Mouse (Mus musculus): ENCODE data around the gene Rusc2. TPM values are rescaled to one million over a fixed set of nuclear protein-coding genes. Genes with fewer than 3 reads are reported as not detected.

Rusc2 gene
- total RNA-seq, 4 experiments from 2014 or later = 38.8 to 46.9 (median 43.2) TPM

- peak; percentile 34 for DNase-seq
Observed at GRCm38 (mm10) chr4:43443511-43443910, 61.7 kb downstream of the Rusc2 start.

GRCm38 (mm10) chr4:43447251-43447650 is 65.5 kb downstream of the Rusc2 start:
- no peak for DNase-seq

GRCm38 (mm10) chr4:43448554-43448953 is 66.8 kb downstream of the Rusc2 start:
- no peak for DNase-seq

GRCm38 (mm10) chr4:43452315-43452714 is 70.5 kb downstream of the Rusc2 start:
- no peak for DNase-seq

GRCm38 (mm10) chr4:43453413-43453812 is 71.6 kb downstream of the Rusc2 start:
- no peak for DNase-seq

GRCm38 (mm10) chr4:43454041-43454836 is 72.5 kb downstream of the Rusc2 start, which contains the start of gene Cd72:
Gene Cd72, minus strand, starts transcription at chr4:43454628.
- DNase-seq = no peak

GRCm38 (mm10) chr4:43456470-43456869 is 74.7 kb downstream of the Rusc2 start:
- no peak for DNase-seq

GRCm38 (mm10) chr4:43457124-43457523 is 75.3 kb downstream of the Rusc2 start:
- DNase-seq = no peak

- no peak for DNase-seq
Observed at GRCm38 (mm10) chr4:43463102-43463501, 81.3 kb downstream of the Rusc2 start.

GRCm38 (mm10) chr4:43465935-43466334 is 84.2 kb downstream of the Rusc2 start:
- no peak for DNase-seq

- DNase-seq = no peak
Observed at GRCm38 (mm10) chr4:43466872-43467271, 85.1 kb downstream of the Rusc2 start.

GRCm38 (mm10) chr4:43470301-43470700 is 88.5 kb downstream of the Rusc2 start:
- no peak for DNase-seq

- no peak for DNase-seq
Observed at GRCm38 (mm10) chr4:43473636-43474035, 91.9 kb downstream of the Rusc2 start.

GRCm38 (mm10) chr4:43476604-43477003 is 94.8 kb downstream of the Rusc2 start:
- DNase-seq = no peak

Other genes starting within 250 kb of the Rusc2 start
- gene Atp8b5, start 114.8 kb upstream of the Rusc2 start, total RNA-seq (2022) = 1 to 10 TPM in 2 of 4 experiments, under 1 TPM in 2; 0.61 to 1.3 (median 0.99) TPM
- gene Fam166b, start 47.2 kb downstream of the Rusc2 start, total RNA-seq (2022) = not detected
- 10 to 100 TPM; 55.1 to 64.9 (median 59.3) TPM for gene Tesk1, start 60.0 kb downstream of the Rusc2 start, total RNA-seq (2022)
- 1 to 10 TPM; 1.6 to 5.6 (median 4.9) TPM for gene Cd72, start 72.6 kb downstream of the Rusc2 start, total RNA-seq (2022)
- under 1 TPM in 1 of 4 experiments, not detected in 3; 0.48 TPM for gene Sit1, start 101.8 kb downstream of the Rusc2 start, total RNA-seq (2022)
- gene Ccdc107, start 110.9 kb downstream of the Rusc2 start, total RNA-seq (2022) = 10 to 100 TPM; 60.5 to 81.9 (median 64.0) TPM
- gene Arhgef39, start 117.7 kb downstream of the Rusc2 start, total RNA-seq (2022) = 1 to 10 TPM in 2 of 4 experiments, under 1 TPM in 2; 0.73 to 2.0 (median 1.2) TPM
- gene Car9, start 125.0 kb downstream of the Rusc2 start, total RNA-seq (2022) = under 1 TPM in 3 of 4 experiments, not detected in 1; 0.32 to 0.68 (median 0.56) TPM
- 10 to 100 TPM; 32.3 to 89.4 (median 52.6) TPM for gene Tpm2, start 141.8 kb downstream of the Rusc2 start, total RNA-seq (2022)
- 100 to 1,000 TPM; 141 to 201 (median 150) TPM for gene Creb3, start 180.4 kb downstream of the Rusc2 start, total RNA-seq (2022)
- 100 to 1,000 TPM; 249 to 319 (median 289) TPM for gene Tln1, start 180.7 kb downstream of the Rusc2 start, total RNA-seq (2022)
- gene Rgp1, start 196.7 kb downstream of the Rusc2 start, total RNA-seq (2022) = 10 to 100 TPM; 41.0 to 66.1 (median 56.9) TPM
- gene Gba2, start 196.9 kb downstream of the Rusc2 start, total RNA-seq (2022) = 10 to 100 TPM; 11.1 to 19.1 (median 15.7) TPM
- gene Msmp, start 202.5 kb downstream of the Rusc2 start, total RNA-seq (2022) = 1 to 10 TPM; 2.0 to 2.7 (median 2.4) TPM
- 10 to 100 TPM; 29.6 to 78.6 (median 54.0) TPM for gene Npr2, start 250.0 kb downstream of the Rusc2 start, total RNA-seq (2022)